Mouse (Mus musculus): Measurements from ENCODE around the gene Zdhhc4.

Gene Zdhhc4

GRCm38 (mm10) chr5:143328690-143329495 is at the start of gene Zdhhc4:
Gene Zdhhc4, minus strand, starts transcription at chr5:143329256.
- DNase-seq (ENCODE audit: low read depth) = peak; percentile 49

- DNase-seq (ENCODE audit: low read depth) = no peak
Observed at GRCm38 (mm10) chr5:143376156-143376555, 47.1 kb upstream of the Zdhhc4 start.

GRCm38 (mm10) chr5:143375242-143375641 is 46.2 kb upstream of the Zdhhc4 start:
- no peak for DNase-seq (ENCODE audit: low read depth)

GRCm38 (mm10) chr5:143372818-143373217 is 43.8 kb upstream of the Zdhhc4 start:
- no peak for DNase-seq (ENCODE audit: low read depth)

GRCm38 (mm10) chr5:143371146-143371510 is 42.1 kb upstream of the Zdhhc4 start:
- no peak for DNase-seq (ENCODE audit: low read depth)

GRCm38 (mm10) chr5:143370416-143371145 is 41.5 kb upstream of the Zdhhc4 start:
- no peak for DNase-seq (ENCODE audit: low read depth)

GRCm38 (mm10) chr5:143369611-143370255 is 40.7 kb upstream of the Zdhhc4 start:
- DNase-seq (ENCODE audit: low read depth) = no peak

- DNase-seq (ENCODE audit: low read depth) = no peak
Observed at GRCm38 (mm10) chr5:143367931-143368330, 38.9 kb upstream of the Zdhhc4 start.

- DNase-seq (ENCODE audit: low read depth) = no peak
Observed at GRCm38 (mm10) chr5:143363678-143364615, 34.9 kb upstream of the Zdhhc4 start.

GRCm38 (mm10) chr5:143361428-143361827 is 32.4 kb upstream of the Zdhhc4 start:
- DNase-seq (ENCODE audit: low read depth) = no peak

- DNase-seq (ENCODE audit: low read depth) = no peak
Observed at GRCm38 (mm10) chr5:143360000-143360399, 30.9 kb upstream of the Zdhhc4 start.

- no peak for DNase-seq (ENCODE audit: low read depth)
Observed at GRCm38 (mm10) chr5:143359263-143359662, 30.2 kb upstream of the Zdhhc4 start.

GRCm38 (mm10) chr5:143357564-143357963 is 28.5 kb upstream of the Zdhhc4 start:
- DNase-seq (ENCODE audit: low read depth) = no peak

GRCm38 (mm10) chr5:143356686-143357388 is 27.8 kb upstream of the Zdhhc4 start, which contains the start of gene Grid2ip:
Gene Grid2ip, plus strand, starts transcription at chr5:143357338.
- no peak for DNase-seq (ENCODE audit: low read depth)

GRCm38 (mm10) chr5:143356017-143356416 is 27.0 kb upstream of the Zdhhc4 start:
- DNase-seq (ENCODE audit: low read depth) = no peak

- DNase-seq (ENCODE audit: low read depth) = no peak
Observed at GRCm38 (mm10) chr5:143346367-143346766, 17.3 kb upstream of the Zdhhc4 start.

GRCm38 (mm10) chr5:143339603-143340002 is 10.5 kb upstream of the Zdhhc4 start:
- DNase-seq (ENCODE audit: low read depth) = no peak

- no peak for DNase-seq (ENCODE audit: low read depth)
Observed at GRCm38 (mm10) chr5:143336559-143336958, 7.5 kb upstream of the Zdhhc4 start.

- DNase-seq (ENCODE audit: low read depth) = no peak
Observed at GRCm38 (mm10) chr5:143335089-143335460, 6.0 kb upstream of the Zdhhc4 start.

- DNase-seq (ENCODE audit: low read depth) = no peak
Observed at GRCm38 (mm10) chr5:143334418-143335088, 5.5 kb upstream of the Zdhhc4 start.

Measured in fibroblast of lung, adult 2 months (primary cell).